Mouse (Mus musculus) C2C12 (cell line): Measurements from ENCODE around the gene Txndc12.

ENCODE experiments used
- CTCF ChIP-seq: IDR thresholded peaks from one replicate; pipeline ENCODE4 v1.5.1; 2011; ENCODE audit not compliant: control insufficient read depth, insufficient read depth, insufficient read length
- MAX ChIP-seq: IDR thresholded peaks from one replicate; pipeline ENCODE4 v1.6.1; 2011; ENCODE audit warnings: mild to moderate bottlenecking, control low read depth
- MYOG ChIP-seq: IDR thresholded peaks from one replicate; pipeline ENCODE4 v1.6.1; 2011; ENCODE audit not compliant: control insufficient read depth, insufficient read length; ENCODE audit errors: extremely low read depth
- USF1 ChIP-seq: IDR thresholded peaks from one replicate; pipeline ENCODE4 v1.6.1; 2011; ENCODE audit warnings: low read depth, mild to moderate bottlenecking, control low read depth, moderate library complexity

DNA sequence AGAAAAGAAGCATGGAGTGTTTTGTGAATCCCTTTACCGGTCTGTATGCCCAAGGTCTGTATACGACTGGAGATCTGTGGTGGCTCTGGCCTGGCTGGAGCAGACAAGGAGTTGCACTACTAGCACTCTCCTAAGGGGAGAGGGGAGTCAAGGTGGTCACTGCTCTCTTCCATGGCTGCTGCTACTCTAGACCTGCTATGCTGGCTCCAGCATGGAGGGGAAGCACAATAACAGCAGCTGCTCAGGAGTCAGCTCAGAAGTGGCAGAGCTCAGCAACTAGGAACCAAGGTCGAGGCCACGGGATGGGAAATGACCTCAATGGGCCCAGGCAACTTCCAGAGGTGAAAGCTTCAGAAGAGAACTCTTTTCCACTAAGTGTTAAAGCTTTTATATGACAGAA is 23.3 kb upstream of the Txndc12 start:
- TF ChIP-seq MYOG (no peak), MAX (no peak), USF1 (no peak), CTCF (no peak)
